Mouse (Mus musculus) intestine, embryonic 15.5 days (tissue): ENCODE measurements around the gene Izumo2. TPM values are rescaled to one million over a fixed set of nuclear protein-coding genes. Genes with fewer than 3 reads are reported as not detected.

Experiments
- ATAC-seq: fragments of 200-750 bp; cut with Nextera tagmentation; 2 replicates; pipeline ENCODE4 v1.8.0; 2017; ENCODE audit warnings: moderate TSS enrichment, moderate library complexity
- H3K27ac ChIP-seq: fragments of 300-500 bp; sonication (generic); 2 replicates; pipeline ENCODE4 v1.5.1; 2015; ENCODE audit warnings: mild to moderate bottlenecking, inconsistent platforms
- H3K27me3 ChIP-seq: fragments of 300-500 bp; sonication (generic); replicated peaks from 2 replicates; pipeline ENCODE4 v1.6.1; 2015; ENCODE audit warnings: inconsistent platforms
- H3K36me3 ChIP-seq: fragments of 300-500 bp; sonication (generic); 2 replicates; pipeline ENCODE4 v1.6.1; 2015; ENCODE audit warnings: inconsistent platforms
- H3K4me1 ChIP-seq: fragments of 300-500 bp; sonication (generic); replicated peaks from 2 replicates; pipeline ENCODE4 v1.6.1; 2015; ENCODE audit warnings: inconsistent platforms
- H3K4me2 ChIP-seq: fragments of 300-500 bp; sonication (generic); replicated peaks from 2 replicates; pipeline ENCODE4 v1.6.1; 2015; ENCODE audit warnings: mild to moderate bottlenecking, inconsistent platforms
- H3K4me3 ChIP-seq: fragments of 300-500 bp; sonication (generic); replicated peaks from 2 replicates; pipeline ENCODE4 v1.5.1; 2015; ENCODE audit warnings: inconsistent platforms
- H3K9ac ChIP-seq: fragments of 300-500 bp; sonication (generic); 2 replicates; pipeline ENCODE4 v1.6.1; 2015; ENCODE audit warnings: inconsistent platforms
- H3K9me3 ChIP-seq: fragments of 300-500 bp; sonication (generic); 2 replicates; pipeline ENCODE4 v1.6.1; 2016; ENCODE audit warnings: inconsistent platforms
- WGBS: fragments of 180-500 bp; shearing (Covaris S2); methylation state at CpG from one replicate; pipeline ENCODE4 v1.1.7; 2015; 5-methylcytosine and 5-hydroxymethylcytosine counted together
- polyA plus RNA-seq: library from polyadenylated mRNA; unstranded; fragments of >200 nt; fragmentation: Nextera tagmentation; extraction: Ambion mirVana; gene quantifications from 2 replicates; pipeline ENCODE4 v1.2.1, GENCODE M21; 2015

Izumo2 gene
- not detected in 2 replicates for polyA plus RNA-seq

DNA sequence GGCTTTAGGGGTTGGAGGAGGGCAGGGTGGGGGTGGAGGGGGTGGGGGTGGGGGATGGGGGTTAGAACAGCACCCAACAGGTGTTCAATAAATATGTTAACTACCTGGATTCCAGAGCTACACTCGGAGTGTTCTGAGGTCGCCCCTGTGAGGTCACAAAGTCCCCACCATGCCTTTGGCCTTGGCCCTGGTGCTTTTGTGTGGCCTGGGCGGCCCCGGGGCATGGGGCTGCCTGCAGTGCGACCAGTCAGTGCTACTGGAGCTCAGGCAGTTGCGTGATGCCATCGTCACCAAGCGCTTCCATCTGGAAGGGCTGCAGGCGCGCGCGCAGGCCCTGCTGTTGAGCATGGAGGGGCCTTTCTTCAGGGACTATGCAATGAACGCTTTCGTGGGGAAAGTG is at the start of gene Izumo2:
Gene Izumo2 (plus strand): TSS at position 169 of the 400 bp plus-strand sequence.
- 72% methylated on average over 14 of the region's 14 CpGs for WGBS
- Histone ChIP-seq H3K4me3 (no peak within 1 kb of the TSS), H3K27me3 (no peaks in the 10 kb centered on the region), H3K4me2 (no peak within 1 kb of the TSS), H3K27ac (no peak within 1 kb of the TSS), H3K9me3 (no peaks in the 10 kb centered on the region; the same call in 1 of the 2 replicates), H3K4me1 (no peaks in the 10 kb centered on the region), H3K36me3 (no peaks in the 10 kb centered on the region), H3K9ac (no peak within 1 kb of the TSS)
- ATAC-seq = no peak

DNA sequence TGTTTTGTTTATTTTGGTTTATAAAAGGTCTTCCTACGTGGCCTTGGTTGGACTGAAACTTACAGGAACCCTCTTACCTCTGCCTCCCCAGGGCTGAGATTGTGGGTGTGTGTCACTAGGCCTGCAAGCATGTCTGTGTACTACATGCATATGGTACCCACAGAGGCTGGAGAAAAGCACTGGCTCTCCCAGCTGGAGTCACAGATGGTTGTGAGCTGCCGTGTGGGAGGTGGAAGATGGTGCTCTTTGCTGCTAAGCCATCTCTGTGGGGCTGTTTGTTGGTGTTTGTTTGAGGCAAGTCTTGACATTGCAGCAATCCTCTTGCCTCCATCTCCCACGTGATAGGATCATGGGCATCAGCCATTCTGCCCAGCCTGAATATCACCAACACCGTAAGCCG is 47.3 kb upstream of the Izumo2 start:
- Histone ChIP-seq H3K4me3 (no peak overlapping the region), H3K4me1 (peaks cover 16% of the 10 kb centered on the region), H3K4me2 (no peak overlapping the region), H3K27ac (no peak overlapping the region), H3K27me3 (no peaks in the 10 kb centered on the region), H3K9me3 (no peaks in the 10 kb centered on the region), H3K36me3 (no peaks in the 10 kb centered on the region), H3K9ac (no peak overlapping the region)
- WGBS = 81% methylated on average over 5 of the region's 5 CpGs
- no peak for ATAC-seq

DNA sequence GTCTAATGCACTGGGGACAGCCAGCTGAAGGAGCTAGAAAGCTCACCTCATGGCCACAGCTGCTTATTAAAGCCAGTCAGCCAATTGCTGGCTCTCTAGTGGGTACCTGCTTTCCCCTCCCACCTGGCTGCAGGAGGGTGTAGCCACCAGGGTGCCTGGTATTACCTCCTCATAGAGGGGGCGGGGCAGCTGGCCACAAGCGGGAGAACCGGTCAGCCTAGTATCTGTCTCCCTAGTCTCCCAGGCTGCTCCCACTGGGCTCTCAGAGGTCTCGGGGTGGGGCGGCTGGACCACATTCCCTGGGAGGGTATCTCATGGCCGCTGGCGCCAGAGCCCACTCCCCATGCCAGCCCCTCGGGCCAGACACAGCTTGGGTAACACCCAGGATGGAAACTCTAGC is 46.4 kb upstream of the Izumo2 start:
- H3K27me3 ChIP-seq = no peaks in the 10 kb centered on the region
- H3K27ac ChIP-seq = 0 out of 2 replicates have a peak overlapping the region, but pooled peaks have one; percentile 32
- H3K36me3 ChIP-seq = no peaks in the 10 kb centered on the region
- H3K4me2 ChIP-seq = peak overlapping the region; percentile 30; the same call in 1 of the 2 replicates
- no peaks in the 10 kb centered on the region for H3K9me3 ChIP-seq
- ATAC-seq = peak; percentile 93
- H3K4me3 ChIP-seq = no peak overlapping the region
- peaks cover 16% of the 10 kb centered on the region for H3K4me1 ChIP-seq
- H3K9ac ChIP-seq = no peak overlapping the region
- WGBS = 11% methylated on average over 8 of the region's 8 CpGs

DNA sequence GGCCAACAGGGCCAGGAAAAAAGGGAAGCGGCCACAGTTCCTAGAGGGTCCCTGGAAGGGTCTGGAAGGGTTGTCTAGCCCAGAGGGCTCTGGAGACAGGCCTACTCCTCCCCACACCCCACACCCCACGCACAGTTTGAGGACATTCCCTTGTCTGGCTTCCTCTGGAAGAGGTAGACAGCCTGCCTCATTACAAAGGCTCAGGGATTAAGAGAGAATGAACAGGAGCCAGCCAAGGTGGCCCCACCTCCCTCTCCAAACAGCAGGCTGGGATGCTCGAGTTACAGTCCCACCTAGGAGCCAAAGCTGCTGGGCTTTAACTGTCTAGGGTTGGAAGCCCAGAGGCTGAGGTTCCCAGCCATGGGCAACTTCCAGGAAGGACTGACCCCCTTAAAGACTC is 46.0 kb upstream of the Izumo2 start:
- 0 out of 2 replicates have a peak overlapping the region, but pooled peaks have one; percentile 32 for H3K27ac ChIP-seq
- H3K9me3 ChIP-seq = no peaks in the 10 kb centered on the region
- H3K36me3 ChIP-seq = no peaks in the 10 kb centered on the region
- no peaks in the 10 kb centered on the region for H3K27me3 ChIP-seq
- peaks cover 16% of the 10 kb centered on the region for H3K4me1 ChIP-seq
- WGBS = 8% methylated on average over 3 of the region's 3 CpGs
- peak; percentile 12; the same call in 1 of the 2 replicates for ATAC-seq
- peak overlapping the region; percentile 30; the same call in 1 of the 2 replicates for H3K4me2 ChIP-seq
- H3K9ac ChIP-seq = no peak overlapping the region
- no peak overlapping the region for H3K4me3 ChIP-seq

DNA sequence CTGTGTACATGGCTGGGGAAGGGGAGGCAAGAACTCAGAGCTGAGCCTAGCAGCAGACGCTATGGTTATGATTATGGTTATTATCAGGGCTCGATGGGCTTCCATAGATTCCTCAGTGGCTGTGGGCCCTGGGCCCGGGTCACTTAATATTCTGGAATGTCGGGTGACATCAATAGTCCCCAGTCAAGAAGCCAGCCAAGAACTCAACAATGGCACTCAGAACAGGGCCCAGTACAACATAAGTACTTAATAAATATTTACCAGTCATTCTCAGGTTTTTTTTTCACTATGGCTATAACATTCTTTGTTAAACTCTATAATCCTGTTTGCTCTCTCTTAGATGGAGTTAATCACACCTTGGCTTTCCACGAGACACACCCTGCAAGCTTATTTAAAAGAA is 45.0 kb upstream of the Izumo2 start:
- no peak for ATAC-seq
- no peaks in the 10 kb centered on the region for H3K27me3 ChIP-seq
- peaks cover 16% of the 10 kb centered on the region for H3K4me1 ChIP-seq
- no peak overlapping the region for H3K4me2 ChIP-seq
- H3K36me3 ChIP-seq = no peaks in the 10 kb centered on the region
- no peak overlapping the region for H3K27ac ChIP-seq
- no peak overlapping the region for H3K4me3 ChIP-seq
- WGBS = 77% methylated on average over 5 of the region's 5 CpGs
- H3K9ac ChIP-seq = no peak overlapping the region
- no peaks in the 10 kb centered on the region for H3K9me3 ChIP-seq

DNA sequence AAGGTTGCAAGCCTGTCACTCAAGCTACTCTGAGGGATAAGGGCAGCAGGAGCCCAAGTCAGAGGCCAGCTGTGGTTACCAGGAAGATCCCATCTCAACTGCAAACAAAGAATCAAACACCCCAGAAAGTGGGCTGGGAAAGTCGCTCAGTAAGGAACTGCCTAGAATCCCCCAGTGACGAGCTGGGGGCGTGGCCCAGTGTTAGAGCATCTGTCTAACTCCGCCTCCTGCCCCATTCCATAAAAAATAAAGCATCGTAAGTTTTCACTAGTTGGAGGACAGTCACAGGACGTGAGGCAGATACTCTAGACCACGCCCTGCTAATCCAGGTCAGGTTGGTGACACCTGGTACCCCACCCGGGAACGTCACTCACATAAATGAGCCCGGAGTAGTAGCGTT is 43.8 kb upstream of the Izumo2 start:
- peaks cover 3% of the 10 kb centered on the region; the same call in 1 of the 2 replicates for H3K27me3 ChIP-seq
- 29% methylated on average over 11 of the region's 11 CpGs for WGBS
- peaks cover 16% of the 10 kb centered on the region for H3K4me1 ChIP-seq
- no peak overlapping the region for H3K4me3 ChIP-seq
- no peaks in the 10 kb centered on the region for H3K9me3 ChIP-seq
- H3K36me3 ChIP-seq = no peaks in the 10 kb centered on the region
- no peak overlapping the region for H3K27ac ChIP-seq
- peak overlapping the region; percentile 22; the same call in 1 of the 2 replicates for H3K4me2 ChIP-seq
- ATAC-seq = no peak
- H3K9ac ChIP-seq = no peak overlapping the region

DNA sequence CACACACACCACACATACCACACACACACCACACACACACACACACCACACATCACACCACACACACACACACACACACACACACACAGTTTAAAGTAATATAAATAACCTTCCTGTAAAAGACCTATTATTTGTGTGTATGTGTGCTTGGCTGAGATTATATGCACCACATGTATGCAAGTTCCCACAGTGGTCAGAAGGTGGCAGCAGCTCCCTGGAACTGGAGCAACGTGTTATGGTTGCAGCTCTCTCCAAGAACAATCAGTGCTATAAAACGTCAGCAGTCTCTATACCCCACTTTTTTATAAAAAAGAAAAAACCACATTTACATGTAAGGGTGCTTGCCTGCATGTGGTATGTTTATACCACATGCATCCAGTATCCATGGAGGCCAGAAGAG is 42.1 kb upstream of the Izumo2 start:
- Histone ChIP-seq H3K4me2 (no peak overlapping the region), H3K4me3 (no peak overlapping the region), H3K27me3 (peaks cover 13% of the 10 kb centered on the region), H3K27ac (no peak overlapping the region), H3K9ac (no peak overlapping the region), H3K4me1 (peaks cover 26% of the 10 kb centered on the region), H3K36me3 (no peaks in the 10 kb centered on the region), H3K9me3 (no peaks in the 10 kb centered on the region)
- ATAC-seq = no peak
- WGBS = 91% methylated on average over 2 of the region's 2 CpGs

DNA sequence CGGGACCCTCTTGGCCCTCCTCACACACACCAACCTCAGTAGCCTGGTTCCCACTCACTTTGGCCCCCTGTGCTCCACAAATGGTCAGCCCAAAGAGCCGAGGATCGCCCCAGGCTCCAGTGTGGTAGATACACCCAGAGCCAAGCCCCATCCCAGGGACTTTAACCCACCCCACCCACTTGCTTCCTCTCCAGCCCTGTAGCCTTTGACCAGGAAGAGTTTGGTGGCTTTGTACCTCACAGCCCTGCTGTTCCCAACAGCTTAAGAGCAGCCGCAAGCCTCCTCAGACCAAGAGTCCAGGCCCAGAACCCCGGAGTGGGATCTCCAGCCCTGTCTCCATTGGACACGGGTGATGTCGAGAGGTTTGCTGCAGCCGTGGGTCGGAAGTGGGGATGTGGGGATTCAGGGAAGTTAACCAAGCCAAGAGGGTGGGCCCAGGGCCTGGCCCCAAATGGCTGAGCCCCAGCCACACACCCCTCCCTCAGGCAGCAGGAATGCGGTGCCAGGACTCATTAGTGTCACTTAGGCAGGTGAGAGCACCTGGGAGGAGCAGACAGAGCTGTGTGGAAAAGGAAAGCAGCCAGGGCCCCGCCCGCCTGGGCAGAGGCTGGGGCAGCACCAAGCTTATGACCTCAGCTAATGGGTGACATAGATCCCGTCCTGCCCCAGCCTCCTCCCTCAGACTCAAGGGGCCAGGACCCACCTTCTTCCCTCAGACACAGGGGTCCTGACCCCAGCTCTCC is 40.4 kb upstream of the Izumo2 start:
- no peaks in the 10 kb centered on the region for H3K36me3 ChIP-seq
- peaks cover 13% of the 10 kb centered on the region for H3K27me3 ChIP-seq
- peak overlapping the region; percentile 38 for H3K4me3 ChIP-seq
- peak overlapping the region; percentile 55 for H3K9ac ChIP-seq
- H3K4me2 ChIP-seq = peak overlapping the region; percentile 51
- WGBS = 58% methylated on average over 13 of the region's 13 CpGs
- H3K4me1 ChIP-seq = peaks cover 17% of the 10 kb centered on the region; the same call in 1 of the 2 replicates
- ATAC-seq = peak; percentile 83
- H3K9me3 ChIP-seq = no peaks in the 10 kb centered on the region
- peak overlapping the region; percentile 97 for H3K27ac ChIP-seq

DNA sequence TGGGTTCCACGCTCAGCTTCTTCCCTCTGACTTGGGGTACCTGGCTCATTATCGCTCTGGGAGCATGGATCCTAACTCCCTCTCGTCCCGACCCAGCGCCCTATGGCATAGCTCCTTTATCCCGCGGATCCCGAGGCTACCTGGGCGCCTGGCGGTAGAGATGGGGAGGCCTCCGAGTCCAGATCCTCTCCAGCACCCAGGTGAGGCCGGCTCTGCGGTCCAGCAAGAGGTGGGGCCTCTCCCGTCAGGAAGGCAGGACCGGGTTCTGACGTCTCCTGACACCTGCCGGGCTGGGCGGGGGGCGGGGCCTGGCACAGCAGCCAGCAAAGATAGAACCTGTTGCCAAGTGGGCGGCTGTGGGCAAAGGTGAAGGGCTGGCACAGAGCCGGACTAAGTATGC is 39.4 kb upstream of the Izumo2 start:
- peak overlapping the region; percentile 55; the same call in 1 of the 2 replicates for H3K9ac ChIP-seq
- ATAC-seq = peak; percentile 54
- H3K27me3 ChIP-seq = peaks cover 13% of the 10 kb centered on the region
- peak overlapping the region; percentile 97 for H3K27ac ChIP-seq
- H3K4me2 ChIP-seq = peak overlapping the region; percentile 51
- H3K36me3 ChIP-seq = no peaks in the 10 kb centered on the region
- H3K4me1 ChIP-seq = peaks cover 17% of the 10 kb centered on the region; the same call in 1 of the 2 replicates
- 15% methylated on average over 21 of the region's 21 CpGs for WGBS
- no peaks in the 10 kb centered on the region for H3K9me3 ChIP-seq
- peak overlapping the region; percentile 38 for H3K4me3 ChIP-seq

DNA sequence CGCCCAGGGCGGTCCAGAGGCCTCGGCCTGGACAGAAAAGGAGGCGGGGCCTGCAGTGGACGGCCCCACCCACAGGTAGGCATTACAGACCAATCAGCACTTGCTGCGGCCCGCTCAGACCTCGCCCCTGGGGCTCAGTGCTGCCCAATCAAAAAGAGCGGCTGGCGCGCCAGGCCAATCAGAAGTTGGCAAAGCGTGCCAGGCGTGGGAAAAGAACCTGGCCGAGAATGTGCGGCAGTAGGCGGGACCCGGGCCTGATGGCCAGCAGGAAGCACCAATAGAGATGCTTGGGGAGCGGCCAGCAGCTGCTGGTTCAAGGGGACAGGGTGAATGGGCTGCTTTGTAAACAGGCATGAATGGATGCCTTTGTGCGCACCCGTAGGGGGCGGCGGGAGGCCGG is 37.7 kb upstream of the Izumo2 start, which contains the start of gene Myh14:
Gene Myh14 (minus strand): TSS at position 41 of the 400 bp plus-strand sequence.
- WGBS = under 1% methylated on average over 23 of the region's 23 CpGs
- peak within 1 kb of the TSS; percentile 32 for H3K4me3 ChIP-seq

DNA sequence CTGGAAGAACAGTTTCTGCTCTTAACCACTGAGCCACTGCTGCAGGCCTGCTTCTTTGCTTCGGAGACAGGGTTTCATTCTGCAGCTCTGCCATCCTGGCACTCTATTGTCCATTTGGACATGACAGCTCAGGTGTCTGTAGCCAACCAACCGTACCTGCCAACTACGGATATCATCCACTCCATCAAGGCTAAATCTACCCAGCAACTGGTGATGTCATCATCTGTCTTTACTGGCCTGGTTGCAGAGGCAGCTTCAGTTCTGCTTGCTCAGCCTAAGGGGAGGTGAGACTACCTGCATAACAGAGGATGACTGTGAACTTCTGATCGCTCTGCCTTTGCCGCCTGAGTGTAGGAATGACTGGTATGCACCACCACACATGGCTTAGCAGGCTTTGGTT is 36.3 kb upstream of the Izumo2 start:
- H3K36me3 ChIP-seq = no peaks in the 10 kb centered on the region

More for the DNA sequence above, 37.7 kb upstream of the Izumo2 start, which contains the start of gene Myh14:
- H3K27me3 ChIP-seq = peaks cover 13% of the 10 kb centered on the region
- H3K9me3 ChIP-seq = no peaks in the 10 kb centered on the region
- H3K27ac ChIP-seq = peak within 1 kb of the TSS; percentile 13
- H3K4me1 ChIP-seq = peaks cover 10% of the 10 kb centered on the region; the same call in 1 of the 2 replicates
- no peaks in the 10 kb centered on the region for H3K36me3 ChIP-seq
- no peak within 1 kb of the TSS for H3K9ac ChIP-seq
- peak; percentile 85 for ATAC-seq
- peak within 1 kb of the TSS; percentile 63 for H3K4me2 ChIP-seq

DNA sequence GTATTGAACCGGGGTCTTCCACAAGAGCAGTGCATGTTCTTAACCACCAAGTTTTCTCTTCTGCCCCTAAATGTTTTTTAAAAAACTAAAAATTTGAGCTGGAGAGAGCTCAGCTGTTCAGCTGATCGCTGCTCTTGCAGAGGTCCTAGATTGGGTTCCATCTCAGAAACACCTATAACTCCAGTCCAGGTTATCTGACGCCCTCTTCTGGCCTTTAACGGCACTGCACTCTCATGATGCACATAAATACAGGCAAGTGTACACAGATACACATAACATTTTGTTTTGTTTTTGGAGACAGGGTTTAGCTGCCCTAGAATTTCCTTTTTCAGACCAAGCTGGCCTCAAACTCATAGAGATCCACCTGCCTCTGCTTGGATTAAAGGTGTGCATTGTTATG is 34.0 kb upstream of the Izumo2 start:
- H3K27me3 ChIP-seq = peaks cover 10% of the 10 kb centered on the region
- no peak overlapping the region for H3K27ac ChIP-seq
- no peaks in the 10 kb centered on the region for H3K9me3 ChIP-seq
- H3K4me2 ChIP-seq = no peak overlapping the region
- no peaks in the 10 kb centered on the region for H3K36me3 ChIP-seq
- no peak for ATAC-seq
- peaks cover 10% of the 10 kb centered on the region; the same call in 1 of the 2 replicates for H3K4me1 ChIP-seq
- no peak overlapping the region for H3K4me3 ChIP-seq
- no peak overlapping the region for H3K9ac ChIP-seq
- WGBS = 71% methylated on average over 4 of the region's 4 CpGs

More for the DNA sequence above, 36.3 kb upstream of the Izumo2 start:
- WGBS = 73% methylated on average over 5 of the region's 5 CpGs
- Histone ChIP-seq H3K4me1 (peaks cover 10% of the 10 kb centered on the region; the same call in 1 of the 2 replicates), H3K9me3 (no peaks in the 10 kb centered on the region), H3K27ac (no peak overlapping the region), H3K9ac (no peak overlapping the region), H3K4me2 (no peak overlapping the region), H3K27me3 (peaks cover 13% of the 10 kb centered on the region), H3K4me3 (no peak overlapping the region)
- no peak for ATAC-seq
